Mouse (Mus musculus) T-cell, adult 2 months (primary cell): Measurements from ENCODE around the gene Olfr822.
"Not testable (repeated sequence)": the region's sequence is repeated elsewhere in the genome, so short reads cannot be mapped to it uniquely, and the experiment has no call there.

ENCODE experiments used
- DNase-seq: peaks from one replicate; pipeline ENCODE4 v3.0.0; 2022; ENCODE audit warnings: low spot score

The Olfr822 gene

DNA sequence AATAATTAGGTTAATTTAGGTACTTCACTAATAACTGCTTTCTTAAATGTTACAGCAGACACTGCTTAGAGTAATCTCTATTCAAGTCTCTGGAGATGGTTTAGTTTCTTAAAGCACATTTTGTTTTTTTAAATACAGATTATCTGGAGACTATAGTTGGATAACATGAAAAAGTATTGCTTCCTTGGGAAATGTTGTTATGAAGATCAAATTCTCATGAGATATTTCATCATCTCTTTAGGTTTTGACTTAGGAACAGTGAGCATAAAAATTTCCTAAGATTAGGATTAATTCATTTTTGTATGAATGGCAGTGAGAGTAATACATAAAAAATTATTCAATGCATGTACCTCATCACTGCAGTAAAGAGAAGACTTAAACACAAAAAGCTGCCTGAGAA lies at the start of gene Olfr822:
Gene Olfr822 (plus strand): TSS at position 301 of the 400 bp plus-strand sequence.
- DNase-seq, result no peak

DNA sequence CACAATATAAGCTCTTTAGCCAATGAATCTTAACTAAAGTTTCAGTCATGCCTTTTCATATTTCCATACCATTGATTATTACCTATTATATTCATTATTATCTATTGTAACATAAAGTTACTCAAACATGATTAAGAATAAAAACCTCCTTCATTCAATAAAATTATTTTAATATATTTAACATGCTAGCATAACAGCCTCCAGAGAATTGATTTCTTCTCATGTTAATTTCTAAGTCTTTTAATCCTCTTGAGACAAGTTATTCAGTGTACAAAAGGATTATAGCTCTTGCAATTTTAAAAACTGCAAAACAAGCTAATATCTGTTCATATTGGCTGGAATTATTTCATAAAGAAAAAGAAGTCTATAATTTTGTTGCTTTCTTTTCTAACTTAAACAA lies 41.0 kb upstream of the Olfr822 start, which contains the start of gene Olfr821:
Gene Olfr821 (plus strand): TSS at position 301 of the 400 bp plus-strand sequence.
- no peak for DNase-seq

DNA sequence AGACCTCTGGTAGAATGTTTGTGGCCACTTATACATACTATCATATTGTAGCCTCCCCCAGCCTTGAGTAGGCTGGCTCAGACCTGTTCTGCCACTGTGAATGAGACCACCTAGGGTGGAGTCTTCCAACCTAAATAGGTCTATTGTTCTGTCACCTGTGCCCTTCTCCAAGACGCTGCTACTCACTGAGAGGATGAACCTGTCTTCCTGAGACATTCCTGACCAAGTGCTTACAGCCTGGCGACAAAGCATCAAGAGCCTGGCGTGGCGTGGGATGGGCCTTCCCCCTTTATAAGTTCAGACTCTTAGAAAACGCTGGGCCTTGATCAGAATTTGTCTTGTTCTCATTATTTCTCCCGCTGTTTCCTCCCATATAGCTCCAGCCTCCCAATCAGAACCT lies 33.9 kb upstream of the Olfr822 start:
- no peak for DNase-seq

DNA sequence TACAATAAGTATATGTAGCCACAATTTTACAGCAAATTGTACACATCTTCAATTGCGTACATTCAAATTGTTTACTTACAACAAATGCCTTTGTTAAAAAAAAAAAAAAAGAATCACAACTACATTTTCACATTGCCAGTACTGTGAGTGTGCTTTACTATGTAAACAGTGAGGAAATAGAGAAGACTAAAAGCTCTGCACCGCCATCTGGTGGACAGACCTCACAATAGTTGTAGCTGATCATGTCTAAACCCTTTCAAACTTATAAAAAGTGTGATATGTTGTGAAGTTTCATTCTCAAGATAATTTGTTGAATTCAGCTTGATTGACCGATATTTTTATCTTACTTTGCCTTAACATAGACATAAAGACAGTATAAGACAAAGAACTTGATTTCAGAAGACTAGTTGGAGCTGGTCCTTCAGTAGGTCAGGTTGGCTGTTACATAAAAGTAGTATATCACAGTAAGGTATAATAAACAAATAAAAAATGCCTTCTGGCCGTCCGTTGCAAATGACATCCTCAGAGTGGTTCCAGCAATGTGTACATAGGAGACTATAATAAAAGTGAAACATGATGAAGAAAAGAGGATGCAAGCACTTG lies 21.9 kb downstream of the Olfr822 start:
- DNase-seq, result no peak

- DNase-seq, result no peak
Measured at GRCm38 (mm10) chr10:130096104-130096503, 25.1 kb downstream of the Olfr822 start.

DNA sequence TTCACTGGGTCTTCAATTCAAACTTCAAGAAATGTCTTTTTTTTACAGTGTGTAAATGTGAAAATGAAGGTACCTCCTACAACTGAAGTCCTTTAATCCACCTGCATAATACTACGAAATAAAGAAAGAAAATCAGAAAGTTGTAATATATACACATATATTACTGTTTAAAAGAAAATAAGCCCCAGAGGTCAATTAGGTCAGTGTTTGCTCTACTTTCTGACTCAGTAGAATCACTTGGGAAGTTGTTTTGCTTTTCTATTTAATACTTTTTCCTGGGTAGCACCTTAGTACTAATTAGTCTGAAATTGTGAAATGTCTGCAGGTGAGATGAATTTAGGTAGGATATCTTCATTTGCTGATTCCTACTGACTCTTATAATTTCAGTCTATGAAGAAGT lies 44.3 kb downstream of the Olfr822 start, which contains the start of gene Olfr823:
Gene Olfr823 (minus strand): TSS at position 101 of the 400 bp plus-strand sequence.
- not testable (repeated sequence) for DNase-seq

GRCm38 (mm10) chr10:130116045-130116444 lies 45.0 kb downstream of the Olfr822 start:
- not testable (repeated sequence) for DNase-seq
